9 mouse cellular contexts compared by ENCODE assay signal in the genomic region with DNA sequence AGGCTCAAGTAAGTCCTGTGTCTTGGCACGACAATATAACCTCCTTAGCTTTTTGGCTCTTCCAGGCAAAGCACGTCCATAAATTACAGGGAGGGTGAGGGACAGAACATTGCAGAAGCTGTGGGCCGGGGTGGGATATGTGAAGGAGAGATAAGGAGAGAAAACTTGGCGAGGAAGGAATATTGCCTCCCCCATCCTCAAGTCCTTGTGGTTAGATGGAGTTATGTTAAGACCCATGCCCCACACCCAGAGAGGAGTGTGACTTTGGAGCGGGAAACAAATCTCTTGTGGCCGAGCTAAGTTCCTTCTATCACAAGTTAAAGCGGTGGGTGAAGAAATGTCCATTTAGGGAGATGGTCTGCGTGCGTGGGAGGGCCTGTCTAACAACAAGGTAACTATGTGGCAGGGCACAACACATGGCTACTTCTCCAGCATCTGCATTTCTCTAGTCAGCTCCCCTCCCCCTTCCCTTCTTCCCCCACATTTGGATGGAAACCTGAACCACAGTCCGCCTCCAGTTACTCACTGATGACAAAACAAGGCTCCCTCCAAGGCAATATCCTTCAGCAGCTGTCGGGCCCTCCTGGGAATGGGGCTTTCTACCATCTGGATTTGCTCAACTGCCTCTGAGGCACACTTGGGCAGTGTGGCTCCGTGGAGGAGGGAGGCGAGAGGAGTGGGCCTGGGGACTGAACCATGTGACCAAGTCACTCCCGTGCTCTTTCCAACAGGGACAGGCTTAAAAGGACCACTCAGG. TPM values are rescaled to one million over a fixed set of nuclear protein-coding genes. Genes with fewer than 3 reads are reported as not detected.
A peak's percentile ranks its signal among the peaks of the same experiment; 100 is the strongest.
DNase-seq lines count a peak whose midpoint lies in the region; ATAC-seq and TF ChIP-seq lines count a peak whose summit lies in the region.
"Had no signal": no experiment of that assay in that cellular context is flagged by ENCODE, and none has a peak within 500 bp of the region (broad histone marks: within the 10 kb centered on the region; RNA-seq: fewer than 3 reads in every experiment).

No protein-coding gene starts in this region.

- H3K9me3 ChIP-seq in limb, embryonic 12.5 days, result peaks cover 5% of the 10 kb centered on the region; the same call in 1 of the 2 replicates
- no peaks in the 10 kb centered on the region for H3K9me3 ChIP-seq in stomach, embryonic 16.5 days (replicated peaks; ENCODE audit: control insufficient read depth, low read length)
- H3K9me3 ChIP-seq in liver, postnatal 0 days (ENCODE audit: low read length), result no peaks in the 10 kb centered on the region

- ATAC-seq in limb, embryonic 12.5 days (ENCODE audit: insufficient number of reproducible peaks, insufficient read depth, low FRiP score, low TSS enrichment, low read depth), result peak; percentile 98
- peak; percentile 88 for ATAC-seq in stomach, embryonic 16.5 days (ENCODE audit: insufficient read depth, low FRiP score)
- ATAC-seq in liver, postnatal 0 days, result no peak

- no peak for TF ChIP-seq CTCF in left cerebral cortex, adult 2 months (IDR thresholded peaks at IDR 0.05)
- no peak for TF ChIP-seq CTCF in liver, postnatal 0 days (IDR thresholded peaks at IDR 0.05; ENCODE audit: low read depth)

- DNase-seq in 3134 (ENCODE audit: extremely low read depth, insufficient read length, low spot score) (peak; percentile 54), R1 (ENCODE audit: low read depth, low spot score) (peak; percentile 82)
- DNase-seq in heart, adult 18-20 months, result peak; percentile 81 to 90
- no peak for DNase-seq in left cerebral cortex, adult 2 months (ENCODE audit: extremely low spot score in 1 of 2, low spot score in 2 of 2)
- no peak for DNase-seq in right cerebral cortex, postnatal 4 days
- DNase-seq in liver, postnatal 0 days, result no peak

- H3K4me1 ChIP-seq in limb, embryonic 12.5 days (replicated peaks), result peaks cover 49% of the 10 kb centered on the region
- peaks cover 16% of the 10 kb centered on the region for H3K4me1 ChIP-seq in stomach, embryonic 16.5 days (ENCODE audit: control insufficient read depth, insufficient read depth, low read length)
- no peaks in the 10 kb centered on the region for H3K4me1 ChIP-seq in liver, postnatal 0 days (ENCODE audit: insufficient read depth)

- no peaks in the 10 kb centered on the region for H3K36me3 ChIP-seq in limb, embryonic 12.5 days
- H3K36me3 ChIP-seq in stomach, embryonic 16.5 days (ENCODE audit: control insufficient read depth, insufficient read depth, low read length), result no peaks in the 10 kb centered on the region
- no peaks in the 10 kb centered on the region for H3K36me3 ChIP-seq in liver, postnatal 0 days (replicated peaks; ENCODE audit: insufficient read depth, low read length)

- intact Hi-C loops in left cerebral cortex, adult 2 months (cut with DNase I), result no loop called here

- peak overlapping the region; percentile 23 for H3K4me2 ChIP-seq in limb, embryonic 12.5 days
- no peak overlapping the region for H3K4me2 ChIP-seq in stomach, embryonic 16.5 days (ENCODE audit: low read depth, low read length)
- H3K4me2 ChIP-seq in liver, postnatal 0 days (ENCODE audit: low read depth, low read length), result no peak overlapping the region

- no peak for TF ChIP-seq EP300 in liver, postnatal 0 days (IDR thresholded peaks at IDR 0.05; ENCODE audit: low read depth)

- H3K27ac ChIP-seq in limb, embryonic 12.5 days, result peak overlapping the region; percentile 86
- peak overlapping the region; percentile 82 for H3K27ac ChIP-seq in stomach, embryonic 16.5 days (ENCODE audit: low read length)
- no peak overlapping the region for H3K27ac ChIP-seq in left cerebral cortex, adult 2 months
- H3K27ac ChIP-seq in liver, postnatal 0 days (ENCODE audit: low read depth), result no peak overlapping the region

- no peak overlapping the region for H3K4me3 ChIP-seq in limb, embryonic 12.5 days (replicated peaks)
- H3K4me3 ChIP-seq in stomach, embryonic 16.5 days (replicated peaks; ENCODE audit: low read length), result no peak overlapping the region
- no peak overlapping the region for H3K4me3 ChIP-seq in left cerebral cortex, adult 2 months
- H3K4me3 ChIP-seq in liver, postnatal 0 days (ENCODE audit: low read depth, low read length), result no peak overlapping the region

- 20% methylated on average over 14 of the region's 14 CpGs for WGBS in limb, embryonic 12.5 days
- WGBS in stomach, embryonic 16.5 days, result 44% methylated on average over 14 of the region's 14 CpGs
- WGBS in liver, postnatal 0 days (ENCODE audit: insufficient replicate concordance), result 66% methylated on average over 14 of the region's 14 CpGs

- H3K27me3 ChIP-seq in limb, embryonic 12.5 days, result no peaks in the 10 kb centered on the region
- H3K27me3 ChIP-seq in stomach, embryonic 16.5 days (ENCODE audit: control insufficient read depth, insufficient read depth, low read length), result no peaks in the 10 kb centered on the region
- no peaks in the 10 kb centered on the region for H3K27me3 ChIP-seq in liver, postnatal 0 days (ENCODE audit: insufficient read depth, low read length)

- H3K9ac ChIP-seq in limb, embryonic 12.5 days (replicated peaks), result no peak overlapping the region
- no peak overlapping the region for H3K9ac ChIP-seq in stomach, embryonic 16.5 days (ENCODE audit: low read length)
- H3K9ac ChIP-seq in liver, postnatal 0 days (replicated peaks), result no peak overlapping the region

RNA-seq across cellular contexts. Expression of a gene that starts 56.7 kb away (rescaled TPM):
- under 1 TPM in 1 of 2 experiments, not detected in 1; 0.46 TPM for total RNA-seq in heart, adult 18-20 months (2021)
- polyA plus RNA-seq in limb, embryonic 12.5 days (2016; fragmentation: Nextera tagmentation; extraction: Ambion mirVana), result 0.65 and 1.5 TPM in 2 replicates
- polyA plus RNA-seq in stomach, embryonic 16.5 days (2015; fragmentation: Nextera tagmentation; extraction: Ambion mirVana), result 41.5 and 49.4 TPM in 2 replicates
- not detected for total RNA-seq in left cerebral cortex, adult 2 months (2021)
- 15.2 and 16.6 TPM in 2 replicates for polyA plus RNA-seq in liver, postnatal 0 days (2015; fragmentation: Nextera tagmentation; extraction: Ambion mirVana)
- total RNA-seq: neutrophil, adult 5-6 weeks had no signal

Comparison
In these comparisons a context has a peak if more than half of its experiments do, and no peak if none do; other contexts are left out.
1. DNase-seq: peak in 3134 (single experiment), R1 (single experiment) and heart, adult 18-20 months (2 of 2); none in left cerebral cortex, adult 2 months (0 of 2), right cerebral cortex, postnatal 4 days (single experiment) and liver, postnatal 0 days (single experiment).
2. H3K27ac ChIP-seq: peak in limb, embryonic 12.5 days (single experiment) and stomach, embryonic 16.5 days (single experiment); none in left cerebral cortex, adult 2 months (single experiment) and liver, postnatal 0 days (single experiment).